In the genomic region with DNA sequence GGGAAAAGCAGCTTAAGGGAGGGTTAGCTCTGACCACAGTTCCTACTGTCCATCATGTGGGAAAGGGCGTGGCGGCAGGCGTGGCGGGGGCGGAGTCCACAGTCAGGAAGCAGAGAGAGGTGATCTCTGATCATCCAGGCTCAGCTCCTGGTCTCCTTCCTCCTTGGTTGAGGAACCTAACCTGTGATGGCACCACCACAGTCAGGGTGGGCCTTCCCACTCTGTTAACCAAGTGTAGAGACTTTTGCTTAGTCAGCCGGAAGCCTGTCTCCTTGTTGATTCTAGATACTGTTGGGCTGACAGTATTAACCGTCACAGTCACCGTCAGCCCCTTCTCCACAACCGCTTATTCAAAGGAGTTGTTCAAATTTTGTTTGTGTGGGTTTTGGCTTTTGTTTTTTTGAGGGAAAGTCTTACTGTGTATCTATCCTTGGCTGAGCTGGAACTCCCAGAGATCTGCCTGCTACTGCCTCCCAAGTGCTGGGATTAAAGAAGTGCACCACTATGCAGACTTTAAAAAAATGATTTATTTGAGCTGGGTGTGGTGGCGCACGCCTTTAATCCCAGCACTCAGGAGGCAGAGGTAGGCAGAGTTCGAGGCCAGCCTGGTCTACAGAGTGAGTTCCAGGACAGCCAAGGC, we compare ENCODE assay signal across 1 mouse cellular context.
TF ChIP-seq lines count a peak whose summit lies in the region.

No protein-coding gene starts in this region.

TF ChIP-seq in CH12.LX, 34 proteins besides CTCF, POLR2A, EP300 and RAD21:
- no peak for TF ChIP-seq PAX5 (IDR thresholded peaks at IDR 0.05; ENCODE audit: low read length)
- TF ChIP-seq UBTF (IDR thresholded peaks at IDR 0.05; ENCODE audit: low read depth, low read length), result no peak
- peak; percentile 22; the same call in 1 of the 2 replicates for TF ChIP-seq ELF1 (IDR thresholded peaks at IDR 0.05; ENCODE audit: low read depth, low read length)
- no peak for TF ChIP-seq SIN3A (IDR thresholded peaks at IDR 0.05; ENCODE audit: low read length)
